Mouse (Mus musculus) ovary, adult 18-20 months (tissue): Measurements from ENCODE around the gene Orai1.

ENCODE experiments used
- DNase-seq: peaks from one replicate; pipeline ENCODE4 v3.0.0; 2022; ENCODE audit warnings: low spot score, mixed read lengths

Orai1 gene

DNA sequence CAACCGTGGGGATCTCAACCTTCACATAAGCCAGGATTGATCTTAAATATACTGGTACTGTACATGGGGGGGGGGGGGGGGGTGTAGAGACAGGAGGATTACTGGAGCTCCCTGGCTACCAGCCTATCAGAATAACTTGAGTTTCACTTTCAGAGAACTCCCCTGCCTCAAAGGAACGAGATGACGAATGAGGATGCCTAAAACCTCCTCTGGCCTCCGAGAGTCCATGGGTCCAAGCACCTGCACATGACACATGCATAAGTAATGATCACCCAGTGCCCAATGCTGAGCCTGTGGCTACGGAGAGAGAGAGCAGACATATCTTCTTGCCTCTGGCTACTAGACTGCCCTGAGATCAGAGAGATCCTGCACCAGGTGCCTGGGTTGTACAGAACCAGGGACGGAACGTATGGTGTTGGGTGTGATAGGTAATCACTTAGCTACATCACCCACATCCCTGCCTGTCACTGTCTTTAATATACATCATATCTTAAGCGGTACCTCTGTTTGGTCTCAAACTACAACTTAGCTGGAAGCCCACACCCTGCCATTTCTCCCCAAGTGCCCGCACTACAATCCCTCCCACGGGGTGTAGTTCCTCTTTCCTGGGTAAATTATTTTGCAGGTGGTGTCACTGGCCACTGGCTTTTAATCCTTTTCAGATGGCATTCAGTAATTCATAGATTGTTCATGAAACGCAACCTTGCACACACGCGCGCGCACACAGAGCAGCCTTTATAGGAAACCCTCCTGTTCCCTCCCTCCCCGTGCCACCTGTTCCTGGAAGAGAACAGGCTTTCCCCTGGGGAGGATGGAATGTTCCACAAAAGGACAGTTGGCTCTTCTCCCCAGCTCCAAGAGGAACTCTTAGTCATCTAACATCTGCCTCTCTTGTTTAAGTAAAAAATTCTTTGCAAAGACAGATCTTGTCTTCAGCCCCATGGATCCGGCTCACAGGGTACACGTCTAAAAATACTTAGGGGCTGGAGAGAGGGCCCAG is 17.4 kb upstream of the Orai1 start:
- no peak for DNase-seq

GRCm38 (mm10) chr5:123000901-123001300 is 14.0 kb upstream of the Orai1 start:
- DNase-seq = no peak

DNA sequence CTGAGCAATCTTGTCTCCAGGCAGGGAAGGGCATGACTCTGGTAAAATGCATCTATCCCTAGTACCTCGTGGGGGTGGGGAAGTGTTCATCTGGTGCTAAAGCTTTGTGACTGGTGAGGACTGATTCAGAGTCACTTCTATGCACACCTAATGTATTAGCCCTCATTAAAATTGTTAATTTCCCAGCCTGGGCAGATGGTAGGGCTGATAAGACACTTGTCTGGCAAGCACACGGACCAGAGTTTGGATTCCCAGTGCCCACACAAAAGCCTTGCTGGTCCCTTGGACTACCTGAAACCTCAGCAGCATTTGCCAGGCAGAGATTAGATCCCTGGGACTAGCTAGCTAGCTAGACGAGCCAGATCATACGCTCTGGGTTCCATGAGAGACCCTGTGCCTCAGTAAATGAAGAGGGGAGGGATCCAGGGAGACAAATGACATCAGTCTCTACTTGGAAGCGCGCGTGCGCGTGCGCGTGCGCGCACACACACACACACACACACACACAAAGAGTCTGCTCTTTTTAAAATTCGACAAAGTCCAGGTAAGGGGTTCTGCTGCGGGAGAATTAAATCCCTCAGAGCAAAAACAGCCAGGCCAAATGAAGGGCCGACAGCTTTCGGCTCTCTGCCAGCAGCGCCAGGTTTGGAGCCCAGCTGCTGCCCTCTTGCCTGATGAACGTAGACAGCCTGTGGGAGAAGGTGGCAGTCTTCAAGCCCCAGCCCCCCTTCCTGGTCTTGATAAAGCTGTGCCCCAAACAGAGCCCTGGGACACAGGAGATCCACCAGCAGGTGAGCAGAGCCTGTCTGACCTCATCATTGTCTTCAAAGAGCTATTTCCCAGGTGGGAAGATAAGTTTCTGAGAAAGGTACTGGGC is 8.9 kb upstream of the Orai1 start:
- DNase-seq = no peak

GRCm38 (mm10) chr5:123008877-123009493 is 5.9 kb upstream of the Orai1 start:
- DNase-seq = no peak

DNA sequence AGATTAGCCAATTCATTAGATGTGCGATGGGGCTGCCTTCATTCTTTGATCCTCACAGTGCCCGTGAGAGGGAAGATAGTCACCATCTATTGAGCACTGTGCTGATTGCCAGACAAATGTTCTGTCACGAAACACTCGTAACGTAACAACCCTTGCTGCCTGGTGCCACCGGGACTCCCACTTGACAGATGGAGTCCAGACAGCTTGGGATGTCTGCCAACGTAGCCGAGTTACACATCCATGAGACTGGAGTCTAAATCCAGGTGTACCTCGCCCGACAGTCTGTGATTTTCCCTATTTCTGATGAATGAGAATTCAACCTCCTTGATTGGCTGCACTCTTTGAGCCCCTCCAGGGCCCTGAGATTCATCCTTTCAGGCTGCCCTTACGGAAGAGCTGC is 5.0 kb upstream of the Orai1 start:
- no peak for DNase-seq

DNA sequence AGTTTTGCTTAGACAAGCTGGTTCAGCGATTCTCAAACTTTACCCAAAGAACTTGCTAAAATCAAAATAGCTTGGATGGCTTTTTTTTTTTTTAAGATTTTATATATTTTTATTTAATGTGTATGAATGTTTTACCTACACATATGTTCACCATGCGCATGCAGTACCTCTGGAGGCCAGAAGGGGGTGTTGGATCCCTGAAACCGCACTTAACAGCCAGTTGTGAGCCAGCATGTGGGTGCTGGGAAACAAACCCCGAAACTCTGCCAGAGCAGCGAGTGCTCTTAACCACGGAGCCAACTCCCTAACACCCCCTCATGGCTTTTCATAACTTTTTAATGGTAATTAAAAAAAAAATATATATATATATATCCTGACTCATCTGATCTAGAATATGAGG is 4.1 kb upstream of the Orai1 start:
- DNase-seq = no peak

- no peak for DNase-seq
Measured at GRCm38 (mm10) chr5:123011705-123012104, 3.2 kb upstream of the Orai1 start.

DNA sequence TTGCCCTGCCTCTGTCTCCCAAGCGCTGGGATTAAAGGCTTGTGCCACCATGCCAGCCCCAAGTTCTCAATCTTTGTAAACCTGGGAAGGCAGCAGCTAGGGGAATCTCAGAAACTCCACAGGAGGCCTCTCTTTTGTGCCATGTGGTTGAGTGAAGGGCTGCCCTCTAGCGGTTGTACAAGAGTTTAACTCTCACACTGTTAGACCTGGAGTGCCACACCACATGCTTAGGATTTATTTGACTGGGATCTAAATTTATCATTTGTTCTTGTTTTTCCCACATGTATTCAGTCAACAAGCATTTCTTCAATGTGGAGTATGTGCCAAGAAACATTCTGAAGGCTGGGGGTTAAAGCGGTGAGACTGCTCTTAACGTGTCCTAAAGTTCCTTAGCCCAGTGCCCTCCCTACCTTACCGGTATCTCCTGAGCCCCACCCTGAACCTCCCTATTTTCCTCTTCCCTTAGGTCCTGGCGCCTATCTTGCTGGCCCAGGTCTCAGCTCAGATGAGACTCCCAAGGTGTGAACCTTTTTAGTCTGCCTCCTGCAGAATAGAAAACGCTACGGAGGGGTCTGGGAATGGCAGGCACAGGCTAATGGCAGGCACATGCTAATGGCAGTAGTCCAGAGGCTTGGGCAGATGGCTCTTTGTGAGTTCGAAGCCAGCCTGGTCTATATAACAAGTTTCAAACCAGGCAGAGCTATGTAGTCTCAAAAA is 1.1 kb upstream of the Orai1 start:
- DNase-seq = peak; percentile 30

DNA sequence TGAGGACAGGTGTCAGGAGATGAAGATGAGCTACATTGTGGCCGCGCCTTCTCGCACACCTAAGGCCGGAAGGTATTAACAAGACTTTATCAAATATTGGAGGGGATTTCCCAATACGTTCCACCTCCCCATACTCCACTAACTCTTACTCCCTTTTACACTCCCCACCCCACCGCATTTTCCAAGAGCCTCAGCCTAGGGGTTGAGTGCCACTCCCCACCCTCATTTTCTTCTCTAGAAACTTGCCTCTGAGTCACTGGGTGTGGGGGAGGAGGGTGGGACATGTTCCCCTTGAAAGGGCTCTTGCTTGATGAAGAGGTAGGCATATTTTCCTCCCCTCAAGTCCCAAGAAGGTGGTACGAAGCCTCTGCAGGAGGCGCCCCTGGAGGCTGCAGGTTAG is 1.0 kb downstream of the Orai1 start:
- no peak for DNase-seq

- no peak for DNase-seq
Measured at GRCm38 (mm10) chr5:123017504-123017903, 2.6 kb downstream of the Orai1 start.

DNA sequence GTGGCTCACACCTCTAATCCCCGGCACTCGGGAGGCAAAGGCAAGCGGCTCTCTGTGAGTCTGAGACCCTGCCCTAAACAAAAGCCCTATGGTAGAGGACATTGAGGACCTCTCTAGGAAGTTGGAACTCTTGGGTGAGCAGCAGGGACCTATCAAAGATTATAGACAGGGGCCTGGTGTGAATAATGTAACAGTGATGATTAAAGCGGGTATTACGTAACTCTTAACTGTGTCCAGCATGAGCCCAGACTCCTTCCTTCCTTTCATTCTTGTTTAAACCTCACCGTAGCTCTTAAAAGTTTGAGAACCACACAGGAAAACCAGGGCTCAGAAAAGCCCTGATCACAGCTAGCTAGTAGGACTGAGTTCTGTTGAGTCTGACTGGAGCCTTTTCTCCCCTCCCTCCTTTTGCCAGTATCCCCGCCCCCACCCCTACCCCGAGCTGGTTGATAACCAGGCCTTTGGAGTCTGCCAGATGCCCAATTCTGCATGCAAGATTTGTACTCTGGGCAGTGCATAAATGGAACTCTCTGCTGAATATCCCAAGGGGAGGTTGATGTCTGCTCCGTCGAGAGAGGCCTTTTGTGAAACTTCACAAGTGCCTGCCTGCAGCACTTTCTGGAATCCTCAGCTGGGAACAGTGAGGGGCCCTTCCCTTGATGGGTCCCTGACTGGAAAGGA is 4.6 kb downstream of the Orai1 start:
- DNase-seq = no peak

GRCm38 (mm10) chr5:123020426-123020825 is 5.6 kb downstream of the Orai1 start:
- DNase-seq = no peak

DNA sequence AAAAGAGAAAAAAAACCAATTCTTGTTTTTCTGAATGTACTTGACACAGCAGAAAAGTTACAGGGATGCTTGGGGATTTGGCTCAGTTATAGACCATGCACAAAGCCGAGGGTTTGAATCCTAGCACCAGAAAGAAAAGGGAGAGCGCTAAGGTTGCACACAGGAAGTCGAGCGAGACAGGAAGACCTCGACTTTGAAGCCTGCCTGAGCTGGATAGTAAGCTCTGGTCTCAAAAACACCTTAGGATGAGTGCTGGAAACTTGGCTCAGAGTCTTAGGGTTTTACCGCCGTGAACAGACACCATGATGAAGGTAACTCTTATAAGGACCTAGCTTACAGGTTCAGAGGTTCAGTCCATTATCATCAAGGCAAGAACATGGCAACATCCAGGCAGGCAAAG is 6.6 kb downstream of the Orai1 start:
- DNase-seq = no peak

GRCm38 (mm10) chr5:123023049-123023448 is 8.2 kb downstream of the Orai1 start:
- DNase-seq = no peak

GRCm38 (mm10) chr5:123024312-123024711 is 9.4 kb downstream of the Orai1 start:
- DNase-seq = no peak

DNA sequence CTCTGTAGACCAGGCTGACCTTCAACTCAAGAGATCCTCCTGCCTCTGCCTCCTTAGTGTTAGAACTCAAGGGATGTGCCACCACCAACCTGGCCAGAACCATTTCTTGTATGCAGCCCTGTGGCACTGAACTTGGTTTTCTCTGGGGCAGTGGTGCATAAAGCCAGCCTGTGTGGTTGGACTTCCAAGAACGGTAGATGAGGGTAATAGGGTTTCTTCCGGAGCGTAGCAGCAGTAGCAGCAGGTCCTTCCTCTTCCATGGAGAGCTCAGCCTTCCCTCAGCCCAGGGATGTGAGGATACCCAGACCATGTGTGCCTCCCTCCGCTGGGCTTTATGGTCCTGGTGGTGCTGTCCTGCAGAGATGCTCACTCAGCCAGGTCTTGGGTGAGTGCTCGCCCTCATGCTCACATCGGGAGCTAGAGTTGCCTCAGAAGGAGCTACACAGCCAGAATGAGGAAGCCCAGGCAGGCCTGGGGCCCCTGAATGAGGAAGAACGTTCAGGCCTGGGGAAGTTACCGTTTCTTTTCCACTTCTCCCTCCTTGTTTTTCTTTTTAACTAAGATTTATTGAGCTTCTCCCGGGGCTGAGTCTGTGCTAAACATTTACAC is 10.2 kb downstream of the Orai1 start:
- DNase-seq = no peak

DNA sequence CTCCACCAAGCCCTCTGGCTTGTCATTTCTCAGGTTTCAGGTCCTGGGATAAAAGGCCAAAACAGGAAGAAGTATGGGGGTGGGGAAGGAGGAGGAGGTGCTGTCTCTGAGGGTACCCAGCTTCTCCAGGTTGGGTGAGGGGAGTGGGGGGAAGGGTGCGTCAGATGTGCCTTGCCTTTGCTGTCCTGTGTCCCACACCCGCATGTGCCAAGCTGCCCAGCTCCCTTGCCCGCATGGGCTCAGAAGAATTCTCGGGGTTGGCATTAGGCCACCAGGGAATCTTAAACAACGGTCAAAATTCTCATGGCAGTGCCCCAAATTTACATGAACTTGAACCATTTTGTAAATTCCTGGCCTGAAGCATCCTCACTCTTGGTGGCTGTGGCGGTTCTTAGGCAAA is 11.5 kb downstream of the Orai1 start:
- DNase-seq = no peak

GRCm38 (mm10) chr5:123027436-123027835 is 12.6 kb downstream of the Orai1 start:
- DNase-seq = no peak

DNA sequence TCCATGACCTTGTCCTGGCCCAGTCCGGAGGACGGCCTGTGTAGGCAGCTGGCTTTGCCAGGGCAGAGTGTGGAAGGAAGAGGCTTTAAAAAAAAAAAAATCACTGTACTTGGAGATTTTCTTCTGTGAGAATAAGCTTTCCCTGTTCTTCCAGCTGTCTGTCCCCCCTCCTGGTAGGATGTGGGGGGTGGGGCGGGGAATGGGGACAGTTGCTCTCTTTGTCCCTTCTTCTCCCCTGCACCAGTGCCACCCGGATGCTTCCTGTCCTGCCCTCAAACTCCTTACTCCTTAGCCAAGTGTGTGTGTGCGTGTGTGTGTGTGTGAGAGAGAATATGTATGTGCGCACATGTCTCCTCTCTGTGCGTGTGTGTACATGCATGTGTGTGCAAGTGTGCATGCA is 14.9 kb downstream of the Orai1 start:
- DNase-seq = no peak

GRCm38 (mm10) chr5:123031312-123031711 is 16.4 kb downstream of the Orai1 start:
- DNase-seq = no peak
